Mouse (Mus musculus) limb, embryonic 15.5 days (tissue): ENCODE data around the gene 1700008O03Rik. TPM values are rescaled to one million over a fixed set of nuclear protein-coding genes. Genes with fewer than 3 reads are reported as not detected.

ENCODE experiments used
- ATAC-seq: fragments of 200-750 bp; cut with Nextera tagmentation; 2 replicates; pipeline ENCODE4 v1.8.0; 2017; ENCODE audit warnings: low read depth, moderate TSS enrichment; ENCODE audit not compliant: insufficient number of reproducible peaks, low FRiP score, low TSS enrichment
- H3K27ac ChIP-seq: fragments of 300-500 bp; sonication (generic); 2 replicates; pipeline ENCODE4 v1.5.1; 2015; ENCODE audit warnings: moderate library complexity, mild to moderate bottlenecking, inconsistent platforms
- H3K27me3 ChIP-seq: fragments of 300-500 bp; sonication (generic); 2 replicates; pipeline ENCODE4 v1.6.1; 2015; ENCODE audit warnings: inconsistent platforms
- H3K36me3 ChIP-seq: fragments of 300-500 bp; sonication (generic); 2 replicates; pipeline ENCODE4 v1.6.1; 2015; ENCODE audit warnings: inconsistent platforms
- H3K4me1 ChIP-seq: fragments of 300-500 bp; sonication (generic); 2 replicates; pipeline ENCODE4 v1.6.1; 2015; ENCODE audit warnings: inconsistent platforms
- H3K4me2 ChIP-seq: fragments of 300-500 bp; sonication (generic); 2 replicates; pipeline ENCODE4 v1.6.1; 2015; ENCODE audit warnings: mild to moderate bottlenecking, inconsistent platforms
- H3K4me3 ChIP-seq: fragments of 300-500 bp; sonication (generic); 2 replicates; pipeline ENCODE4 v1.5.1; 2015; ENCODE audit warnings: mild to moderate bottlenecking, inconsistent platforms
- H3K9ac ChIP-seq: fragments of 300-500 bp; sonication (generic); 2 replicates; pipeline ENCODE4 v1.6.1; 2015; ENCODE audit warnings: inconsistent platforms
- H3K9me3 ChIP-seq: fragments of 300-500 bp; sonication (generic); 2 replicates; pipeline ENCODE4 v1.6.1; 2016; ENCODE audit warnings: inconsistent platforms
- WGBS: fragments of 180-500 bp; shearing (Covaris S2); methylation state at CpG from one replicate; pipeline ENCODE4 v1.1.7; 2015; 5-methylcytosine and 5-hydroxymethylcytosine counted together
- polyA plus RNA-seq: library from polyadenylated mRNA; unstranded; fragments of >200 nt; fragmentation: Nextera tagmentation; extraction: Ambion mirVana; gene quantifications from 2 replicates; pipeline ENCODE4 v1.2.1, GENCODE M21; 2015

1700008O03Rik gene
- polyA plus RNA-seq, 1 experiment from 2014 or later, result 0.58 TPM

- H3K4me1 ChIP-seq, result peaks cover 16% of the 10 kb centered on the region
- H3K27me3 ChIP-seq, result peaks cover 71% of the 10 kb centered on the region
- H3K27ac ChIP-seq, result no peak overlapping the region
- H3K4me2 ChIP-seq, result no peak overlapping the region
- H3K36me3 ChIP-seq, result peaks cover 6% of the 10 kb centered on the region; the same call in 1 of the 2 replicates
- ATAC-seq, result no peak
- H3K9ac ChIP-seq, result no peak overlapping the region
- 63% methylated on average over 6 of the region's 6 CpGs for WGBS
- no peaks in the 10 kb centered on the region for H3K9me3 ChIP-seq
- no peak overlapping the region for H3K4me3 ChIP-seq
Measured at GRCm38 (mm10) chr7:44340226-44340625, 45.4 kb downstream of the 1700008O03Rik start.

GRCm38 (mm10) chr7:44337121-44337849, 48.3 kb downstream of the 1700008O03Rik start:
- Histone ChIP-seq H3K4me1 (peaks cover 14% of the 10 kb centered on the region), H3K9ac (no peak overlapping the region), H3K36me3 (no peaks in the 10 kb centered on the region), H3K27ac (no peak overlapping the region), H3K4me2 (no peak overlapping the region), H3K4me3 (no peak overlapping the region), H3K9me3 (no peaks in the 10 kb centered on the region), H3K27me3 (peaks cover 89% of the 10 kb centered on the region)
- WGBS, result 5% methylated on average over 32 of the region's 32 CpGs
- no peak for ATAC-seq

- Histone ChIP-seq H3K4me2 (peak overlapping the region; percentile 75), H3K9ac (no peak overlapping the region), H3K4me1 (peaks cover 14% of the 10 kb centered on the region), H3K27me3 (peaks cover 88% of the 10 kb centered on the region), H3K27ac (no peak overlapping the region), H3K9me3 (no peaks in the 10 kb centered on the region), H3K4me3 (peak overlapping the region; percentile 37), H3K36me3 (no peaks in the 10 kb centered on the region)
- no peak for ATAC-seq
- WGBS, result 4% methylated on average over 53 of the region's 54 CpGs
Measured at GRCm38 (mm10) chr7:44336046-44337021, 49.3 kb downstream of the 1700008O03Rik start.

GRCm38 (mm10) chr7:44335031-44335878, 50.4 kb downstream of the 1700008O03Rik start:
- no peak for ATAC-seq
- Histone ChIP-seq H3K4me1 (peaks cover 14% of the 10 kb centered on the region), H3K36me3 (no peaks in the 10 kb centered on the region), H3K27ac (no peak overlapping the region), H3K27me3 (peaks cover 86% of the 10 kb centered on the region), H3K4me2 (peak overlapping the region; percentile 75), H3K9me3 (no peaks in the 10 kb centered on the region), H3K4me3 (peak overlapping the region; percentile 37), H3K9ac (no peak overlapping the region)
- 5% methylated on average over 22 of the region's 40 CpGs for WGBS

GRCm38 (mm10) chr7:44334139-44334538, 51.5 kb downstream of the 1700008O03Rik start:
- WGBS, result 70% methylated on average over 14 of the region's 14 CpGs
- H3K4me2 ChIP-seq, result no peak overlapping the region
- no peak overlapping the region for H3K9ac ChIP-seq

GRCm38 (mm10) chr7:44332336-44332735, 53.3 kb downstream of the 1700008O03Rik start:
- no peak for ATAC-seq
- Histone ChIP-seq H3K27ac (no peak overlapping the region), H3K9ac (no peak overlapping the region), H3K36me3 (no peaks in the 10 kb centered on the region), H3K9me3 (no peaks in the 10 kb centered on the region), H3K4me3 (no peak overlapping the region), H3K4me1 (peaks cover 14% of the 10 kb centered on the region), H3K4me2 (no peak overlapping the region), H3K27me3 (peaks cover 57% of the 10 kb centered on the region)
- 71% methylated on average over 3 of the region's 3 CpGs for WGBS

More at GRCm38 (mm10) chr7:44334139-44334538, 51.5 kb downstream of the 1700008O03Rik start:
- Histone ChIP-seq H3K27ac (no peak overlapping the region), H3K4me3 (no peak overlapping the region), H3K27me3 (peaks cover 75% of the 10 kb centered on the region), H3K4me1 (peaks cover 14% of the 10 kb centered on the region), H3K9me3 (no peaks in the 10 kb centered on the region), H3K36me3 (no peaks in the 10 kb centered on the region)
- no peak for ATAC-seq

GRCm38 (mm10) chr7:44326614-44327013, 59.0 kb downstream of the 1700008O03Rik start:
- Histone ChIP-seq H3K27ac (no peak overlapping the region), H3K36me3 (0 out of 2 replicates have a peak, but pooled peaks cover 1% of the 10 kb centered on the region), H3K9ac (no peak overlapping the region), H3K4me1 (no peaks in the 10 kb centered on the region), H3K4me3 (no peak overlapping the region), H3K27me3 (0 out of 2 replicates have a peak, but pooled peaks cover 23% of the 10 kb centered on the region), H3K9me3 (no peaks in the 10 kb centered on the region), H3K4me2 (no peak overlapping the region)
- ATAC-seq, result no peak
- 46% methylated on average over 6 of the region's 6 CpGs for WGBS

- Histone ChIP-seq H3K4me2 (no peak overlapping the region), H3K9me3 (no peaks in the 10 kb centered on the region), H3K9ac (no peak overlapping the region), H3K27me3 (0 out of 2 replicates have a peak, but pooled peaks cover 17% of the 10 kb centered on the region), H3K27ac (no peak overlapping the region), H3K36me3 (peaks cover 14% of the 10 kb centered on the region; the same call in 1 of the 2 replicates), H3K4me1 (no peaks in the 10 kb centered on the region), H3K4me3 (no peak overlapping the region)
- WGBS, result 90% methylated on average over 1 of the region's 1 CpGs
- no peak for ATAC-seq
Measured at GRCm38 (mm10) chr7:44322290-44322689, 63.3 kb downstream of the 1700008O03Rik start.

GRCm38 (mm10) chr7:44320886-44321285, 64.7 kb downstream of the 1700008O03Rik start:
- ATAC-seq, result no peak
- 44% methylated on average over 8 of the region's 8 CpGs for WGBS

GRCm38 (mm10) chr7:44317913-44318312, 67.7 kb downstream of the 1700008O03Rik start:
- peaks cover 26% of the 10 kb centered on the region; the same call in 1 of the 2 replicates for H3K36me3 ChIP-seq
- H3K9ac ChIP-seq, result no peak overlapping the region
- no peak overlapping the region for H3K4me3 ChIP-seq
- 36% methylated on average over 4 of the region's 4 CpGs for WGBS
- H3K27ac ChIP-seq, result no peak overlapping the region
- no peak for ATAC-seq
- no peak overlapping the region for H3K4me2 ChIP-seq
- H3K27me3 ChIP-seq, result 0 out of 2 replicates have a peak, but pooled peaks cover 1% of the 10 kb centered on the region
- no peaks in the 10 kb centered on the region for H3K9me3 ChIP-seq
- no peaks in the 10 kb centered on the region for H3K4me1 ChIP-seq

More at GRCm38 (mm10) chr7:44320886-44321285, 64.7 kb downstream of the 1700008O03Rik start:
- 0 out of 2 replicates have a peak, but pooled peaks cover 8% of the 10 kb centered on the region for H3K27me3 ChIP-seq
- H3K9ac ChIP-seq, result no peak overlapping the region
- no peak overlapping the region for H3K4me3 ChIP-seq
- peaks cover 17% of the 10 kb centered on the region; the same call in 1 of the 2 replicates for H3K36me3 ChIP-seq
- no peaks in the 10 kb centered on the region for H3K4me1 ChIP-seq
- H3K4me2 ChIP-seq, result no peak overlapping the region
- no peaks in the 10 kb centered on the region for H3K9me3 ChIP-seq
- H3K27ac ChIP-seq, result no peak overlapping the region

GRCm38 (mm10) chr7:44312484-44312883, 73.1 kb downstream of the 1700008O03Rik start:
- H3K27me3 ChIP-seq, result peaks cover 21% of the 10 kb centered on the region
- H3K4me3 ChIP-seq, result no peak overlapping the region
- peaks cover 15% of the 10 kb centered on the region; the same call in 1 of the 2 replicates for H3K36me3 ChIP-seq
- H3K4me2 ChIP-seq, result no peak overlapping the region
- no peak for ATAC-seq
- WGBS, result 54% methylated on average over 16 of the region's 16 CpGs
- no peak overlapping the region for H3K27ac ChIP-seq
- no peak overlapping the region for H3K9ac ChIP-seq
- peaks cover 40% of the 10 kb centered on the region for H3K4me1 ChIP-seq
- H3K9me3 ChIP-seq, result no peaks in the 10 kb centered on the region
